Comparison of ENCODE assay signal across 8 mouse cellular contexts in the genomic region with DNA sequence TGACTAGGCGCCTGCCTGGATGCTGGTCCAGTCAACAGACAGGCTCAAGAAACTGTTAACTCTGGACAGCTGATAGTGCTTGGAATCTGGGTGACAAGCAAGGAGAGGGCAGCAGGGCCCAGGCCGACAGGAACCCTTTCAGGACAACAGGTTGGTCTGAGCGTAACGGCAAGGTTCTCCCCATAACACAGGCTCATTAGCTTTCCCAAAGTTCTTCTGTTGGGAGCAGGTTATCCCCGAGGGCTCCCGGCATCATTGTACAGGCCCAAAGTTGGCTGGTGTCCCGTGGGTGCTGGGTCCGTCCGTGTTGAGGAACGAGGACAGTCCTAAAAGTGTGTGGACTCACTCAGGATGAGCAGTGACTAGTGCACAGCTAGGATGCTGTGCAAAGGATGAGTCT. TPM values are rescaled to one million over a fixed set of nuclear protein-coding genes. Genes with fewer than 3 reads are reported as not detected.
DNase-seq lines count a peak whose midpoint lies in the region; ATAC-seq and TF ChIP-seq lines count a peak whose summit lies in the region.

No protein-coding gene starts in this region.

- H3K9ac ChIP-seq in heart, embryonic 12.5 days: peak overlapping the region; percentile 92
- no peak overlapping the region for H3K9ac ChIP-seq in hindbrain, embryonic 14.5 days
- H3K9ac ChIP-seq in midbrain, embryonic 12.5 days (replicated peaks): peak overlapping the region; percentile 7; the same call in 1 of the 2 replicates

- ATAC-seq in heart, embryonic 12.5 days (ENCODE audit: insufficient number of reproducible peaks, low FRiP score): no peak
- no peak for ATAC-seq in hindbrain, embryonic 14.5 days (ENCODE audit: low FRiP score)
- no peak for ATAC-seq in midbrain, embryonic 12.5 days (ENCODE audit: low FRiP score, low read depth)
- ATAC-seq in monocyte, adult 5-6 weeks (replicated peaks; ENCODE audit: insufficient number of reproducible peaks, low FRiP score, low TSS enrichment, poor library complexity, severe bottlenecking): no peak
- no peak for ATAC-seq in CD4-positive, CD25-positive, alpha-beta regulatory T cell, adult 4 months

- TF ChIP-seq POLR2A in bone marrow, adult 2 months (IDR thresholded peaks at IDR 0.05; ENCODE audit: borderline replicate concordance, control insufficient read depth, low read depth, low read length): no peak

- peak overlapping the region; percentile 95 for H3K27ac ChIP-seq in heart, embryonic 12.5 days (ENCODE audit: poor library complexity, severe bottlenecking)
- H3K27ac ChIP-seq in bone marrow, adult 2 months (ENCODE audit: control insufficient read depth, insufficient read depth, low read depth, low read length, poor library complexity): peak overlapping the region; percentile 13
- no peak overlapping the region for H3K27ac ChIP-seq in hindbrain, embryonic 14.5 days
- no peak overlapping the region for H3K27ac ChIP-seq in midbrain, embryonic 12.5 days (replicated peaks)

- peaks cover 62% of the 10 kb centered on the region for H3K4me1 ChIP-seq in heart, embryonic 12.5 days (replicated peaks)
- peaks cover 5% of the 10 kb centered on the region; the same call in 1 of the 2 replicates for H3K4me1 ChIP-seq in bone marrow, adult 2 months (ENCODE audit: control insufficient read depth, insufficient read depth, low read length)
- H3K4me1 ChIP-seq in hindbrain, embryonic 14.5 days (replicated peaks; ENCODE audit: control insufficient read depth, insufficient read depth, low read length): peaks cover 15% of the 10 kb centered on the region
- H3K4me1 ChIP-seq in midbrain, embryonic 12.5 days: peaks cover 38% of the 10 kb centered on the region

- 5% methylated on average over 10 of the region's 10 CpGs for WGBS in heart, embryonic 12.5 days
- WGBS in bone marrow, adult 2 months: 81% methylated on average over 10 of the region's 10 CpGs
- WGBS in hindbrain, embryonic 14.5 days: 10% methylated on average over 10 of the region's 10 CpGs
- WGBS in midbrain, embryonic 12.5 days: 14% methylated on average over 10 of the region's 10 CpGs

- H3K4me3 ChIP-seq in heart, embryonic 12.5 days: peak overlapping the region; percentile 70
- H3K4me3 ChIP-seq in bone marrow, adult 2 months (replicated peaks; ENCODE audit: control insufficient read depth, low read depth, low read length): peak overlapping the region; percentile 76
- H3K4me3 ChIP-seq in hindbrain, embryonic 14.5 days (replicated peaks; ENCODE audit: low read length): peak overlapping the region; percentile 33
- H3K4me3 ChIP-seq in midbrain, embryonic 12.5 days: peak overlapping the region; percentile 48

- H3K4me2 ChIP-seq in heart, embryonic 12.5 days: peak overlapping the region; percentile 76
- H3K4me2 ChIP-seq in hindbrain, embryonic 14.5 days (replicated peaks): peak overlapping the region; percentile 52
- H3K4me2 ChIP-seq in midbrain, embryonic 12.5 days (replicated peaks): peak overlapping the region; percentile 66

- no peak for TF ChIP-seq CTCF in bone marrow, adult 2 months (IDR thresholded peaks at IDR 0.05; ENCODE audit: control insufficient read depth, insufficient read depth, low read length)

- no peak for DNase-seq in heart, adult 11 months
- no peak for DNase-seq in hindbrain, embryonic 14.5 days (ENCODE audit: low spot score)
- no peak for DNase-seq in ovary, postnatal 14 days (ENCODE audit: low spot score)

- no peaks in the 10 kb centered on the region for H3K9me3 ChIP-seq in heart, embryonic 12.5 days (replicated peaks)
- no peaks in the 10 kb centered on the region for H3K9me3 ChIP-seq in hindbrain, embryonic 14.5 days (ENCODE audit: control insufficient read depth, low read length)
- H3K9me3 ChIP-seq in midbrain, embryonic 12.5 days: no peaks in the 10 kb centered on the region

- H3K27me3 ChIP-seq in heart, embryonic 12.5 days (replicated peaks): 0 out of 2 replicates have a peak, but pooled peaks cover 8% of the 10 kb centered on the region
- peaks cover 28% of the 10 kb centered on the region for H3K27me3 ChIP-seq in hindbrain, embryonic 14.5 days (ENCODE audit: control insufficient read depth, insufficient read depth, low read length)
- H3K27me3 ChIP-seq in midbrain, embryonic 12.5 days: peaks cover 36% of the 10 kb centered on the region

- H3K36me3 ChIP-seq in heart, embryonic 12.5 days: peaks cover 14% of the 10 kb centered on the region; the same call in 1 of the 2 replicates
- no peaks in the 10 kb centered on the region for H3K36me3 ChIP-seq in hindbrain, embryonic 14.5 days (replicated peaks; ENCODE audit: control insufficient read depth, insufficient read depth)
- H3K36me3 ChIP-seq in midbrain, embryonic 12.5 days: no peaks in the 10 kb centered on the region

RNA-seq across cellular contexts. Expression of a gene that starts 1.6 kb away (rescaled TPM):
- polyA plus RNA-seq in heart, embryonic 12.5 days (2016; fragmentation: Nextera tagmentation; extraction: Ambion mirVana): 289 and 290 TPM in 2 replicates
- 14.3 and 50.1 TPM in 2 replicates for polyA plus RNA-seq in bone marrow, adult 2 months (2011; ENCODE audit: insufficient read depth, insufficient read length, low replicate concordance, missing spikeins)
- 4.2 and 4.4 TPM in 2 replicates for polyA plus RNA-seq in hindbrain, embryonic 14.5 days (2014; fragmentation: Nextera tagmentation; extraction: Ambion mirVana)
- polyA plus RNA-seq in midbrain, embryonic 12.5 days (2016; fragmentation: Nextera tagmentation; extraction: Ambion mirVana): 27.1 and 29.4 TPM in 2 replicates
- total RNA-seq in monocyte, adult 5-6 weeks (2017): 74.0 to 101 TPM (median 95.1 TPM) in 3 replicates
- 1 to 10 TPM; 3.5 to 5.3 TPM for polyA plus RNA-seq in CD4-positive, CD25-positive, alpha-beta regulatory T cell, adult 4 months (2017; shearing (Covaris generic))

RNA-seq across cellular contexts. Expression of a gene that starts 17.2 kb away (rescaled TPM):
- polyA plus RNA-seq in heart, embryonic 12.5 days (2016; fragmentation: Nextera tagmentation; extraction: Ambion mirVana): 4.7 and 4.9 TPM in 2 replicates
- polyA plus RNA-seq in bone marrow, adult 2 months (2011; ENCODE audit: insufficient read depth, insufficient read length, low replicate concordance, missing spikeins): 2.7 and 14.6 TPM in 2 replicates
- polyA plus RNA-seq in hindbrain, embryonic 14.5 days (2014; fragmentation: Nextera tagmentation; extraction: Ambion mirVana): 5.0 and 5.2 TPM in 2 replicates
- 5.9 and 6.3 TPM in 2 replicates for polyA plus RNA-seq in midbrain, embryonic 12.5 days (2016; fragmentation: Nextera tagmentation; extraction: Ambion mirVana)
- total RNA-seq in monocyte, adult 5-6 weeks (2017): 0.39 to 0.57 TPM in 2 of 3 replicates, not detected in the other
- 1 to 10 TPM in 1 of 2 experiments, under 1 TPM in 1; 0.12 to 1.1 TPM for polyA plus RNA-seq in CD4-positive, CD25-positive, alpha-beta regulatory T cell, adult 4 months (2017; shearing (Covaris generic))

RNA-seq across cellular contexts. Expression of a gene that starts 41.3 kb away (rescaled TPM):
- 94.7 and 95.4 TPM in 2 replicates for polyA plus RNA-seq in heart, embryonic 12.5 days (2016; fragmentation: Nextera tagmentation; extraction: Ambion mirVana)
- polyA plus RNA-seq in bone marrow, adult 2 months (2011; ENCODE audit: insufficient read depth, insufficient read length, low replicate concordance, missing spikeins): 35.6 and 58.3 TPM in 2 replicates
- 73.3 and 77.4 TPM in 2 replicates for polyA plus RNA-seq in hindbrain, embryonic 14.5 days (2014; fragmentation: Nextera tagmentation; extraction: Ambion mirVana)
- 167 and 170 TPM in 2 replicates for polyA plus RNA-seq in midbrain, embryonic 12.5 days (2016; fragmentation: Nextera tagmentation; extraction: Ambion mirVana)
- 139 to 159 TPM (median 146 TPM) in 3 replicates for total RNA-seq in monocyte, adult 5-6 weeks (2017)
- polyA plus RNA-seq in CD4-positive, CD25-positive, alpha-beta regulatory T cell, adult 4 months (2017; shearing (Covaris generic)): 10 to 100 TPM; 50.4 to 78.2 TPM

Comparison
In these comparisons a context has a peak if more than half of its experiments do, and no peak if none do; other contexts are left out.
1. H3K27ac ChIP-seq: peak in heart, embryonic 12.5 days (single experiment) and bone marrow, adult 2 months (single experiment); none in hindbrain, embryonic 14.5 days (single experiment) and midbrain, embryonic 12.5 days (single experiment).
2. Peak in every context shown above with its lines, with median percentiles within 50 percentile points of each other: H3K4me2 ChIP-seq and H3K4me3 ChIP-seq.